Mouse (Mus musculus): Measurements from ENCODE around the gene Chst2.

Gene Chst2

GRCm38 (mm10) chr9:95353829-95354391, 52.6 kb downstream of the Chst2 start:
- DNase-seq (ENCODE audit: low read depth), result no peak

GRCm38 (mm10) chr9:95351968-95352367, 54.6 kb downstream of the Chst2 start:
- DNase-seq (ENCODE audit: low read depth), result no peak

- no peak for DNase-seq (ENCODE audit: low read depth)
Measured at GRCm38 (mm10) chr9:95350550-95350949, 56.0 kb downstream of the Chst2 start.
